Mouse (Mus musculus): Measurements from ENCODE around the gene Nmrk1.

GRCm38 (mm10) chr19:18653058-18653457, 21.3 kb downstream of the Nmrk1 start:
- TF ChIP-seq CTCF (IDR thresholded peaks at IDR 0.05; ENCODE audit: low read depth) (no peak), EP300 (IDR thresholded peaks at IDR 0.05; ENCODE audit: low read depth) (no peak)
